Mouse (Mus musculus) liver, postnatal 0 days (tissue): ENCODE measurements around the gene Lysmd1.

ENCODE experiments used
- CTCF ChIP-seq: sonication (generic); IDR thresholded peaks from 2 replicates; pipeline ENCODE4 v1.5.1; 2016; ENCODE audit warnings: antibody characterized with exemption, low read depth
- EP300 ChIP-seq: IDR thresholded peaks from 2 replicates; pipeline ENCODE4 v1.6.1; 2016; ENCODE audit warnings: antibody characterized with exemption, low read depth, mild to moderate bottlenecking

GRCm38 (mm10) chr3:95141474-95141873, 7.6 kb downstream of the Lysmd1 start:
- TF ChIP-seq CTCF (no peak), EP300 (no peak)
